Mouse (Mus musculus) heart, embryonic 15.5 days (tissue): Measurements from ENCODE around the gene Ccp110. TPM values are rescaled to one million over a fixed set of nuclear protein-coding genes. Genes with fewer than 3 reads are reported as not detected.

Source experiments
- ATAC-seq: fragments of 200-750 bp; cut with Nextera tagmentation; replicated peaks from 2 replicates; pipeline ENCODE4 v1.8.0; 2017; ENCODE audit warnings: low read depth, moderate TSS enrichment; ENCODE audit not compliant: insufficient number of reproducible peaks, insufficient read depth, low FRiP score
- H3K27ac ChIP-seq: fragments of 300-500 bp; sonication (generic); 2 replicates; pipeline ENCODE4 v1.5.1; 2015; ENCODE audit warnings: mild to moderate bottlenecking, inconsistent platforms
- H3K27me3 ChIP-seq: fragments of 300-500 bp; sonication (generic); 2 replicates; pipeline ENCODE4 v1.6.1; 2015; ENCODE audit warnings: inconsistent platforms
- H3K36me3 ChIP-seq: fragments of 300-500 bp; sonication (generic); 2 replicates; pipeline ENCODE4 v1.6.1; 2015; ENCODE audit warnings: mild to moderate bottlenecking, inconsistent platforms
- H3K4me1 ChIP-seq: fragments of 300-500 bp; sonication (generic); replicated peaks from 2 replicates; pipeline ENCODE4 v1.6.1; 2015; ENCODE audit warnings: inconsistent platforms
- H3K4me2 ChIP-seq: fragments of 300-500 bp; sonication (generic); 2 replicates; pipeline ENCODE4 v1.6.1; 2015; ENCODE audit warnings: inconsistent platforms, mild to moderate bottlenecking, moderate library complexity
- H3K4me3 ChIP-seq: fragments of 300-500 bp; sonication (generic); 2 replicates; pipeline ENCODE4 v1.5.1; 2015; ENCODE audit warnings: mild to moderate bottlenecking, inconsistent platforms
- H3K9ac ChIP-seq: fragments of 300-500 bp; sonication (generic); 2 replicates; pipeline ENCODE4 v1.6.1; 2015; ENCODE audit warnings: mild to moderate bottlenecking, inconsistent platforms
- H3K9me3 ChIP-seq: fragments of 300-500 bp; sonication (generic); replicated peaks from 2 replicates; pipeline ENCODE4 v1.6.1; 2016; ENCODE audit warnings: inconsistent platforms
- WGBS: fragments of 180-500 bp; shearing (Covaris S2); methylation state at CpG from one replicate; pipeline ENCODE4 v1.1.7; 2015; ENCODE audit warnings: mixed read lengths; 5-methylcytosine and 5-hydroxymethylcytosine counted together
- polyA plus RNA-seq: library from polyadenylated mRNA; unstranded; fragments of >200 nt; fragmentation: Nextera tagmentation; extraction: Ambion mirVana; gene quantifications from 2 replicates; pipeline ENCODE4 v1.2.1, GENCODE M21; 2015

The Ccp110 gene
- polyA plus RNA-seq, 1 experiment from 2014 or later: 5.1 TPM

DNA sequence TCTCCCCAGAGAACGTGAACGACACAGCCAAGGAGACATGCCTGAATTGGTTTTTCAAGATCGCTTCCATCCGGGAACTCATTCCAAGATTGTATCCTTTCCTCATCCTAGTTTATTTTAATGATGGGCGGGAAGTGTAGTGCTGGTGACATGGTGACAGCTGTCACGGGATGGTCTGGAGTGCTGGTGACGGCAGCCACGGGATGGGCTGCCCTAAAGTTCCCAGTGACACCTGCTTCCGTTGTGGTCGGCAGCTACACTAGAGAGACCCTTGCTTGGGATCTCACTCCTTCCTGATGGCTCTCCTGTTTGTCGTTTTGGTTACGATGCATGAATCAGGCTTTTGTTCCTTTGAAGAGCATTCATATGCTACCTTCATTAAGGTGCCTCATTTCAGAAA is 60.7 kb downstream of the Ccp110 start:
- Histone ChIP-seq H3K9ac (no peak overlapping the region), H3K4me3 (no peak overlapping the region), H3K27me3 (no peaks in the 10 kb centered on the region), H3K9me3 (no peaks in the 10 kb centered on the region), H3K27ac (no peak overlapping the region), H3K4me1 (peaks cover 7% of the 10 kb centered on the region), H3K4me2 (no peak overlapping the region), H3K36me3 (peaks cover 4% of the 10 kb centered on the region; the same call in 1 of the 2 replicates)
- 71% methylated on average over 12 of the region's 12 CpGs for WGBS
- no peak for ATAC-seq

DNA sequence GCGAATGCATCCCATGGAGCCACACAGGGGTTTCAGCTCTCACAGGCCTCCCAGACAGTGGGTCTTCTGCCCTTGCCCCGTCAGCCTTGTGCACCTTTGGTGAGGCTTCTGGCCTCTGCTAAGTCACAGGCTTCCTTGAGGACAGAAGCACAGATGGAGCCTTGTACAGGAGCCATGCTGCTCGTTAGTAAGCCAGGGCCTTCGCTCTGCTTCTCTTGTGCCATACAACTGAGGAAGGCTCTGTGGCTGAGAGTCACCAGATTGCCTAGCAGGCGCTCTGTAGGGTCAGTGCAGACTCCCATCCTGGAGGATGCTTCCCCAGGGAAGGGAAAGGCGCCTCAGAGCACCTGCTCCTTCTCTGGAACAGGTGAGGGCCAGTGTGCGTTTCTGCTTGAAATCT is 63.6 kb downstream of the Ccp110 start:
- Histone ChIP-seq H3K36me3 (peaks cover 4% of the 10 kb centered on the region), H3K27ac (no peak overlapping the region), H3K9ac (no peak overlapping the region), H3K4me3 (no peak overlapping the region), H3K27me3 (no peaks in the 10 kb centered on the region), H3K9me3 (no peaks in the 10 kb centered on the region), H3K4me2 (no peak overlapping the region), H3K4me1 (peaks cover 9% of the 10 kb centered on the region)
- WGBS: 85% methylated on average over 7 of the region's 7 CpGs
- ATAC-seq: no peak

DNA sequence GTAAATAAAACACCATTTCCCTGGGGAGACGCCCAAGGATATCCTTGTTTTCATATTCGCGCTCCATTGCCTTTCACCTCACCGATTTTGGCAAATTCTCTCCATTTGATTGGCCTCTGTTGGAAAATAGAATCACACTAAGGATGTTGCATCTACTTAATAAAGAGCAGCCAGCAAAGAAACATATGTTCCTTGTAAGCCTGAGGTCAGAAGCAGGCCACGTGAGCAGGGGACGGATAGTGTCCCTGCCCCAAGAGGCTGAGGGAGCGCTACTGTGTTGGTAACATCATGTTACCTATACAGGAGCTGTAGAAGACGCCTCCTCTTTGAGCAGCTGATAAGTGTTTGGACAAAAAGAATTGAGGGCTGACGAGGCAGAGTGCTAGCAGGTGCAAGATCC is 64.1 kb downstream of the Ccp110 start:
- H3K9ac ChIP-seq: no peak overlapping the region
- no peaks in the 10 kb centered on the region for H3K9me3 ChIP-seq
- H3K27ac ChIP-seq: no peak overlapping the region
- ATAC-seq: no peak
- WGBS: 83% methylated on average over 9 of the region's 9 CpGs
- H3K4me3 ChIP-seq: no peak overlapping the region
- no peak overlapping the region for H3K4me2 ChIP-seq
- no peaks in the 10 kb centered on the region for H3K27me3 ChIP-seq
- peaks cover 9% of the 10 kb centered on the region for H3K4me1 ChIP-seq
- peaks cover 4% of the 10 kb centered on the region for H3K36me3 ChIP-seq

DNA sequence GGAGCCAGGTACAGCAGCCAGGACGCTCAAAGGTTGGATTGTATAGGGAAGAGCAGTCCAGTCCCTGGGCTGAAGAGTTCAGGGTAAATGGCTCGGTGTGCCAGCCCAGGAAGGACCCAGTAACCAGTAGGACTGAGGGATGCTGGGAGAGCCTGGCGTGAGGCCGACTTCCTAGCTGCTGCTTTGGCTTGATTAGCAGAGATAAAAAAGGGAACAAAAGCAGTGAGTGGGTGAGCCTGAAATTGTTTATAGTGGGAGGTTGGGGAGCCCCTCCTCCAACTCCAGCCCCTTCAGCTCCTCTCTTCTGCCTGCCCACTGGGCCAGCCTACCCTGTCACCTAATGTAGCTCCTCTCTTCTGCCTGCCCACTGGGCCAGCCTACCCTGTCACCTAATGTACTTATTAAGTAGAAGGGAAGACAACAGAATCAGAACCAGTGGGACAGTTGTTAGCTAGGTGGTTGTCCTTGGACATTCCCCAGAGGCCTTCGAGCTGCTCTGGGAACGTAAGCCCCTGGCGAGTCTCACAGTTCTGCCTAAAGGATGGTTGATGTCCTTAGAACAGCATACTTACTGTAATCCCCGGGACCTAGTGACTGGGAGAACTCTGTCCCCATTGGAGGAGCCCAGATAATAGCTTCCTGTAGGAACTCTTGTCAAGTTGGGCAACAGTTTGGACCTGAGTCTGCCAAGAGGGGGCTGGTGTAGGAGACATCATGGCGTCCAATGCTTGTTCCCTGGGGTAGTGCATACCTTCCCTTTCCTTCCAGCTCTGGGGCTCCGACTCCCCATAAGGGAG is 65.4 kb downstream of the Ccp110 start:
- Histone ChIP-seq H3K9ac (no peak overlapping the region), H3K4me3 (no peak overlapping the region), H3K4me2 (no peak overlapping the region), H3K36me3 (peaks cover 4% of the 10 kb centered on the region), H3K27ac (peak overlapping the region; percentile 67), H3K27me3 (no peaks in the 10 kb centered on the region), H3K4me1 (peaks cover 9% of the 10 kb centered on the region), H3K9me3 (no peaks in the 10 kb centered on the region)
- WGBS: 60% methylated on average over 10 of the region's 10 CpGs
- peak; percentile 64 for ATAC-seq

DNA sequence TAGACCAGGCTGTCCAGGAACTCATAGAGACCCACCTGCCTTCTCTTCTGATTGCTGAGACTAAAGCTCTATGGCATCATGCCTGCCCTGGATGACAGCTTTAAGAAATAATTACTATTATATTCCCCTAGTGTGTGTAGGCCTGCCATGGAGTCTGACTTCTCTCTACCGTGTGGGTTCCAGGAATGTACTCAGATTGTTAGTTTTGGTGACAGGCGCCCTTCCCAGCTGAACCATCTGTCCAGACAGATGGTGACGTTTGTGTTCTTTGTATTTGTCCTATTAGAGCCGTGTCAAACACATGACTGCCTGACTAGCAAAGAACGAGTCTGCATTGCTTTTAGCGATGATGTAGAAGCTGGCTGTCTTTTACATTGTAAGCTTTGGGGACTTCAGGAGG is 66.2 kb downstream of the Ccp110 start:
- Histone ChIP-seq H3K27ac (peak overlapping the region; percentile 67; the same call in 1 of the 2 replicates), H3K27me3 (no peaks in the 10 kb centered on the region), H3K9me3 (no peaks in the 10 kb centered on the region), H3K4me1 (peaks cover 9% of the 10 kb centered on the region), H3K9ac (no peak overlapping the region), H3K4me3 (no peak overlapping the region), H3K36me3 (peaks cover 4% of the 10 kb centered on the region), H3K4me2 (no peak overlapping the region)
- WGBS: 75% methylated on average over 6 of the region's 6 CpGs
- no peak for ATAC-seq

DNA sequence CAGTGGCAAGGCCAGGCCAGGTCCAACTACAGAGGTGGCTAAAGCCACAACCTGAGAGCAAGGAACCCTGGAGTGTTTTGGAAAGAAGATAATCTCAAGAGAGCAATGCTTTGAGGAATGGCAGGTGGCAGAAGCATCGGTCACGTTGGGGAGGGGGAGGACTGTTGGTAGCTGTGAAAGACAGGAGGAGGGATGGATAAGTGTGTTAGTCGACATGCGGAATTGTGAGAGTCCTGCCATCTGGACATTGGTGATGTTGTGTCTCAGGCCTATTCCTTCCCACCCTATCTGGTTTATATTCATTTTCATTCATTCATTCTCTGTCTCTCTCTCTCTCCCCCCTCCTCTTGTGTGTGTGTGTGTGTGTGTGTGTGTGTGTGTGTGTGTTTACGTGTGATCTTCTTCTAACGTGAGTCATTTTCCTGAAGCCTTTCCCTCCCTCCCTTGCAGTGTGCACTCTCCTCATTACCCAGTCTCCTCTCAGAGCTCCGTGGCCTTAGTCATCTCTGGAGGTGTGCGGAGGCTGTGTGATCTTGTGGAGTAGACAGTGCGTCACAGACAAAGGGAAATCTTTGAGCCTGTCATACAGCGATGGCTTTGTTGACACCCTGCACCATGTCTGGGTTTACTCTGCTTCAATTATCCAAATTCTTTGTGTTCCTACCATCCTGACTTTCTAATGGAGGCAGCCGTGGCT is 71.1 kb downstream of the Ccp110 start:
- Histone ChIP-seq H3K36me3 (no peaks in the 10 kb centered on the region; the same call in none of the 2 replicates), H3K9me3 (no peaks in the 10 kb centered on the region), H3K27ac (no peak overlapping the region), H3K4me1 (no peaks in the 10 kb centered on the region), H3K9ac (no peak overlapping the region), H3K27me3 (no peaks in the 10 kb centered on the region), H3K4me2 (no peak overlapping the region), H3K4me3 (no peak overlapping the region)
- no peak for ATAC-seq
- WGBS: 86% methylated on average over 11 of the region's 11 CpGs

DNA sequence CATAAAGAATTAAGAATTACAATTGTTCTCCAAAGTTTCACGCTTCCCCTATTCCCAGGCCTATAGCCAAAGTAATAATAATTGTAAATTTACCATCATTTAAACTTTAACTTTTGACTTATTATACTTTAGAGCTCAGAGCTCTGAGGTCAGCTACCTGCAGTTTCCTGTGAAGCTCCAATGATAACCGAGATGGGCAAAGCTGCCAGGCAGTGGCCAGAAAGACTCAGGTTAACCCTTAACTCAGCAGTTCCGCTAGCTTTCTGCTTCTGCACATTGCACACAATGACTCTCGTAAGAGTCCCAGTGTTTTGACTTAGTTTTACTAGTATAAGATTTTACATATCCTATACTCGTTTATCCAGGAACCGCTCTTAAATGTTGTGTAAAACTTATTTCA is 73.7 kb downstream of the Ccp110 start:
- no peak overlapping the region for H3K27ac ChIP-seq
- H3K36me3 ChIP-seq: no peaks in the 10 kb centered on the region; the same call in 1 of the 2 replicates
- no peak for ATAC-seq
- H3K27me3 ChIP-seq: no peaks in the 10 kb centered on the region
- H3K9me3 ChIP-seq: no peaks in the 10 kb centered on the region
- H3K4me3 ChIP-seq: no peak overlapping the region
- 81% methylated on average over 6 of the region's 6 CpGs for WGBS
- no peak overlapping the region for H3K9ac ChIP-seq
- no peak overlapping the region for H3K4me2 ChIP-seq
- no peaks in the 10 kb centered on the region for H3K4me1 ChIP-seq

Other genes with a start within 250 kb of the Ccp110 start
- gene Itpripl2, start 220.6 kb upstream of the Ccp110 start, polyA plus RNA-seq: 4.8 and 5.7 TPM in 2 replicates
- 153 TPM in 2 replicates for gene Coq7, start 179.2 kb upstream of the Ccp110 start, polyA plus RNA-seq
- gene Tmc7, start 127.8 kb upstream of the Ccp110 start, polyA plus RNA-seq: 1.6 and 2.1 TPM in 2 replicates
- 0.19 and 0.87 TPM in 2 replicates for gene Tmc5, start 115.3 kb upstream of the Ccp110 start, polyA plus RNA-seq
- gene Gde1, start 6.8 kb upstream of the Ccp110 start, polyA plus RNA-seq: 74.1 and 78.4 TPM in 2 replicates
- 44.8 and 51.6 TPM in 2 replicates for gene Vps35l, start 27.7 kb downstream of the Ccp110 start, polyA plus RNA-seq
- 1.0 and 1.5 TPM in 2 replicates for gene Iqck, start 143.2 kb downstream of the Ccp110 start, polyA plus RNA-seq
- gene Knop1, start 143.7 kb downstream of the Ccp110 start, polyA plus RNA-seq: 48.9 and 52.0 TPM in 2 replicates